Mouse (Mus musculus): ENCODE measurements around the gene Pdxp. TPM values are rescaled to one million over a fixed set of nuclear protein-coding genes. Genes with fewer than 3 reads are reported as not detected.
"Not testable (repeated sequence)": the region's sequence is repeated elsewhere in the genome, so short reads cannot be mapped to it uniquely, and the experiment has no call there.

Gene Pdxp
- polyA plus RNA-seq, 1 experiment from 2014 or later: 4.2 TPM

DNA sequence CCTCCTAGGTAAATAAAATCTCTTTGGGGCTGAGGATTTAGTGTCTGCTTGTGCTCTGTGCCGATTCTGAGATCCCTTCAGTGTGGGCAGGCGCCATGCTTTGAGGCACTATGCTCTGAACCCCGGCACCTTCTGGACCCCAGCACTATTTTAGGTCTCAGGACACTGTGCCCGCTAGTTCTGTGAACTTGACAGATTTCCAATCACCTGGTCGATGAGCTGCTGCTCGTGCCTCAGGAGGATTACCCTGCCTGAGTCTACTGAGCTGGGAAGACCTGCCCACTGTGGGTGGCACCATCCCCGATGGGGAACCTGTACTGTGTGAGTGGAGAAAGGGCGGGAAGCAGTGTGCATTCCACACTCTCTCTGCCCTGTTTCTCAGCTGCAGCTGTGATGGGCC, 38.7 kb upstream of the Pdxp start:
- H3K9me3 ChIP-seq (ENCODE audit: control insufficient read depth): no peaks in the 10 kb centered on the region
- H3K4me1 ChIP-seq (replicated peaks; ENCODE audit: control insufficient read depth, insufficient read depth, low read length): peaks cover 7% of the 10 kb centered on the region; the same call in 1 of the 2 replicates
- no peak overlapping the region for H3K4me3 ChIP-seq (ENCODE audit: low read depth, low read length)
- no peak for TF ChIP-seq CTCF (IDR thresholded peaks at IDR 0.05; ENCODE audit: low read depth)
- no peak overlapping the region for H3K9ac ChIP-seq (ENCODE audit: low read depth, low read length)
- H3K27me3 ChIP-seq (replicated peaks; ENCODE audit: control insufficient read depth, insufficient read depth, low read length): no peaks in the 10 kb centered on the region
- WGBS: 67% methylated on average over 8 of the region's 8 CpGs
- no peak overlapping the region for H3K27ac ChIP-seq (ENCODE audit: low read depth, low read length)
- H3K4me2 ChIP-seq (replicated peaks; ENCODE audit: low read depth): no peak overlapping the region
- ATAC-seq: no peak
- H3K36me3 ChIP-seq (ENCODE audit: control insufficient read depth, insufficient read depth): 0 out of 2 replicates have a peak, but pooled peaks cover 9% of the 10 kb centered on the region

DNA sequence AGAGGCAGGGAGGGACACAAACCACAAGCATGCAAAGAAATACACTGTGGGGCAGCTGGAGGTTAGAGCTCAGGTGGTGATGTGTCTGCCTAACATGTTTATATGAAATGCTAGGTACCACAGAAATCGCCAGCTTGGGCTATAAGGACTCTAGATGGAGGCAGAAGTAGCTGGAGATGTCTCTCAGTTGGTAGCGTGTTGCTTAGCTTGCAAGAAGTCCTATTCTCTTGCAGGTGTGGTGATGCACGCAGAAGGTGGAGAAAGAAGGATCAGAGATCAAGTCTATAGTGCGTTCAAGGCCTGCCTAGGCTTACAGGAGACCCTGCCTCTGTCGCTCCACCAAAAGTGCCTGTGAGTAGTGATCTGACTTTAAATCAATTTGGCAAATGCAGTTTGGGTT, 38.2 kb upstream of the Pdxp start:
- peaks cover 7% of the 10 kb centered on the region; the same call in 1 of the 2 replicates for H3K4me1 ChIP-seq (replicated peaks; ENCODE audit: control insufficient read depth, insufficient read depth, low read length)
- no peak overlapping the region for H3K4me3 ChIP-seq (ENCODE audit: low read depth, low read length)
- no peaks in the 10 kb centered on the region for H3K9me3 ChIP-seq (ENCODE audit: control insufficient read depth)
- TF ChIP-seq CTCF (IDR thresholded peaks at IDR 0.05; ENCODE audit: low read depth): no peak
- H3K27ac ChIP-seq (ENCODE audit: low read depth, low read length): no peak overlapping the region
- no peak overlapping the region for H3K9ac ChIP-seq (ENCODE audit: low read depth, low read length)
- 57% methylated on average over 5 of the region's 5 CpGs for WGBS
- no peaks in the 10 kb centered on the region for H3K27me3 ChIP-seq (replicated peaks; ENCODE audit: control insufficient read depth, insufficient read depth, low read length)
- peaks cover 11% of the 10 kb centered on the region; the same call in 1 of the 2 replicates for H3K36me3 ChIP-seq (ENCODE audit: control insufficient read depth, insufficient read depth)
- ATAC-seq: no peak
- H3K4me2 ChIP-seq (replicated peaks; ENCODE audit: low read depth): peak overlapping the region; percentile 84; the same call in 1 of the 2 replicates

DNA sequence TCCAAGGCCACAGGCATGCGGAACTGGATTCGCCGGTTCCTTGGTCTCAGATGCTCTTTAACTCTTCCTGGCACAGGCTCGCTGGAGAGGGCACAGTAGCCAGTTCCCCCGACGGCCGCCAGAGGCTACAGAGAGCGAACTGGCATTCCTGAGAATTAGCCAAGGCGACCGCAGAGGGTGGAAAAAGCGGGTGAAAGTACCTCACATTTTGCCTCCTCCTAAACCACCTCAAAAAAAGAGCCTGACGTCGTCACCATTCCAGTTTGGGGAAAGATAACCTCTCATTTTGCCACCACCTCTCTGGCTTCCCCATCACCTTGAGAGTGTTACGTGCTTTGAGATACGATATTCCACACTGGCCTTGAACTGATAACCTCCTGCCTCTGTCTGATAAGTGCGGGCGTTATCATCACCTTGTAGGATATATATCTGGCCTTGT, 37.4 kb upstream of the Pdxp start:
- Histone ChIP-seq H3K9ac (ENCODE audit: low read depth, low read length) (0 out of 2 replicates have a peak overlapping the region, but pooled peaks have one; percentile 90), H3K27ac (ENCODE audit: low read depth, low read length) (peak overlapping the region; percentile 99), H3K4me2 (replicated peaks; ENCODE audit: low read depth) (peak overlapping the region; percentile 84), H3K27me3 (replicated peaks; ENCODE audit: control insufficient read depth, insufficient read depth, low read length) (no peaks in the 10 kb centered on the region), H3K4me3 (ENCODE audit: low read depth, low read length) (peak overlapping the region; percentile 90), H3K9me3 (ENCODE audit: control insufficient read depth) (no peaks in the 10 kb centered on the region), H3K36me3 (ENCODE audit: control insufficient read depth, insufficient read depth) (peaks cover 19% of the 10 kb centered on the region), H3K4me1 (replicated peaks; ENCODE audit: control insufficient read depth, insufficient read depth, low read length) (peaks cover 7% of the 10 kb centered on the region; the same call in 1 of the 2 replicates)
- WGBS: 3% methylated on average over 17 of the region's 17 CpGs
- ATAC-seq: peak; percentile 43
- TF ChIP-seq CTCF (IDR thresholded peaks at IDR 0.05; ENCODE audit: low read depth): peak; percentile 88

DNA sequence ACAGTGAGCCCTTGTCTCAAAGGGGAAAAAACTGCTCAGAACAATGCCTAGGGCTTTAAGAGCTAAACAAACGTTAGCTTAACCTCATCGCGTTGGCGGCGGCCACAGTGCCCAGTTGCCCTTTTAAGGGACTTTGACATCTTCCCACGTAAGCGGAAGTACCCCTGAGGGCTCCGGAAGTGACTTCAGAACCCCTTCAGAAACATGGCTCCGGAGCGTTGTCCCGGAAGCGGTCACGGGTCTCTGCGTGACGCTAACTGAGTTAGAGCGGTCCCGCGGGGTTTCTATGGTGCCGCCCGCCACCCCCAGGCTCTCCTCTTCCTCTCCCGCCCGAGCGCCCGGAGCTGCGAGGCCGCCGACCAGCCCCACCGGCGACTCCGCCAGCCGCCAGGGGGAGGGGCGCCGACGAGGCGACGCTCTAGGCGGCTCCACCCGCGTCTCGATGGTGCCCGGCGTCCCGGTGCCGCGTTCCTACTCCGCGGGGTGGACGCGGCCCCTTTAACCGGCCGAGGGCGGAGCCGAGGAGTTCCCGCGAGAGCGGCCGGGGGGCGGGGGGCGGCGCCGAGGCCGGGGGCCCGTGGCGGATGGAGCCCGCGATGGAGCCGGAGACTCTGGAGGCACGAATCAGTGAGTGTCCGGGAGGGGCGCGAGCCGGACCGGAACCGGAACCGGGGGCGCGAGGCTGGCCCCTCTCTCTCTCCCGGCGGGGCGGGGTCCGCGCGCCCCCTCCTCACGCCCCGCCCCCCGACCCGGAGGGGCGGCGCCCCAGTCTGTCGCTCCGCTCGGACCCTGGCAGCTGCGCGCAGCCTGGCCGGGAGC, 36.5 kb upstream of the Pdxp start, which contains the start of gene Gga1:
Gene Gga1 (plus strand): TSS at position 200 of the 819 bp plus-strand sequence.
- 1% methylated on average over 59 of the region's 95 CpGs for WGBS
- peak; percentile 91 for ATAC-seq
- H3K9me3 ChIP-seq (ENCODE audit: control insufficient read depth): no peaks in the 10 kb centered on the region
- peak; percentile 47 for TF ChIP-seq CTCF (IDR thresholded peaks at IDR 0.05; ENCODE audit: low read depth)
- H3K9ac ChIP-seq (ENCODE audit: low read depth, low read length): peak within 1 kb of the TSS; percentile 90
- peaks cover 7% of the 10 kb centered on the region; the same call in 1 of the 2 replicates for H3K4me1 ChIP-seq (replicated peaks; ENCODE audit: control insufficient read depth, insufficient read depth, low read length)
- peak within 1 kb of the TSS; percentile 90 for H3K4me3 ChIP-seq (ENCODE audit: low read depth, low read length)
- H3K27ac ChIP-seq (ENCODE audit: low read depth, low read length): peak within 1 kb of the TSS; percentile 99
- H3K27me3 ChIP-seq (replicated peaks; ENCODE audit: control insufficient read depth, insufficient read depth, low read length): no peaks in the 10 kb centered on the region
- peaks cover 28% of the 10 kb centered on the region for H3K36me3 ChIP-seq (ENCODE audit: control insufficient read depth, insufficient read depth)
- H3K4me2 ChIP-seq (replicated peaks; ENCODE audit: low read depth): peak within 1 kb of the TSS; percentile 84

DNA sequence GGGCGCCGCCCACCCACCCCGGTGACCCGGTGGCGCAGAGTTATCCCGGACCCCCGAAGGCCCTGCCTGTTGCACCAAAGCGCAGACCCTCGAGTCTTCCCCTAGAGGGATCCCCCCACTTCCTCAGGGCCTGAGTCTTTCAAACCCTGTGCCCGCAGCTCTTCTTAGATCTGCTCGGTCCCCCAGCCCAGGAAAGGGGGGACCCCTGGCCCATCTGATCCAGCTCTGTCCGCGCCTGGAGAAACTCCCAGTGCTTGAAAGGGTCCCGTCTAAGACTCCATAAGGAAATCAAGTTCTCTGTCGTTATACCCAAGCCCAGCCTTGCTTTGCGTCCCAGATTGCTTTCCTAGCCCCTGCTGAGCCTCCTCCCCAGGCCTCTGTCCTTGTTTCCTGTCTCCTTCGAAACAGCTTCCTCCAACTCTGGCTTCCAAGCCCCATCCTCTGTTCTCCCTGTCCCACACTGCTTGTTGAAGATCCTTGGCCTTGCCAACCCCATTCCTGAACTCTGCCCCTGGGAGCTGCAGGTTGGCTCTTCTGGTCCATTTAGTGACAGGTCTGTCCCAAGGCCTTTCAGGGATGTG, 35.8 kb upstream of the Pdxp start:
- no peak for TF ChIP-seq CTCF (IDR thresholded peaks at IDR 0.05; ENCODE audit: low read depth)
- peak; percentile 9; the same call in 1 of the 2 replicates for ATAC-seq
- H3K36me3 ChIP-seq (ENCODE audit: control insufficient read depth, insufficient read depth): peaks cover 35% of the 10 kb centered on the region

DNA sequence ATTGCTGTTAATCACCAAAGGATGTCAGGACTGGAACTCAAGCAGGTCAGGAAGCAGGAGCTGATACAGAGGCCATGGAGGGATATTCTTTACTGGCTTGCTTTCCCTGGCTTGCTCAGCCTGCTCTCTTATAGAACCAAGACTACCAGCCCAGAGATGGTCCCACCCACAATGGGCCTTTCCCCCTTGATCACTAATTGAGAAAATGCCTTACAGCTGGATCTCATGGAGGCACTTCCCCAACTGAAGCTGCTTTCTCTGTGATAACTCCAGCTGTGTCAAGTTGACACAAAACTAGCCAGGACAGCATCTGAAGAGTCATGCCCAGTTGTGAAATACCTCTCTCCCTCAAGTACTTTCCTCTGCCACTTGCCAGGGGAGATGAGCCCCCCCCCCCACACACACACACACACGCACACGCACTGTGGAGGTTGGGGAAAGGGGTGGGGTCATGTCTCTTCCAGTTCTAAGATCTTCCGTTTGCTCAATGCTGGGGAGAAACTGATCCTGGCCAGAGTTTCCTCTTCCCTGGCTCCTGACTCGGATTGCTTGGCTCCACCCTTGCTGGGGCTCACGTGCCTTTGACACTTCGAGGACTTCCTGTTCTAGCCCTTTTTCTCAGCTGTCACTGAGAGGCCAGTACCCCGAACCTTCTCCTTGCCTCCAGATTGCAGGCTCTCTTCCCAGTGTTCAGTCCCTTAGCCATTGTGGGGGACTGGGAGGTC, 34.8 kb upstream of the Pdxp start:
- H3K9me3 ChIP-seq (ENCODE audit: control insufficient read depth); H3K9ac ChIP-seq (ENCODE audit: low read depth, low read length); H3K4me3 ChIP-seq (ENCODE audit: low read depth, low read length); H3K27me3 ChIP-seq (replicated peaks; ENCODE audit: control insufficient read depth, insufficient read depth, low read length); H3K4me1 ChIP-seq (replicated peaks; ENCODE audit: control insufficient read depth, insufficient read depth, low read length); ATAC-seq: not testable (repeated sequence)
- Histone ChIP-seq H3K27ac (ENCODE audit: low read depth, low read length) (peak overlapping the region; percentile 46; the same call in 1 of the 2 replicates), H3K4me2 (replicated peaks; ENCODE audit: low read depth) (peak overlapping the region; percentile 84), H3K36me3 (ENCODE audit: control insufficient read depth, insufficient read depth) (peaks cover 46% of the 10 kb centered on the region)
- WGBS: 13% methylated on average over 7 of the region's 7 CpGs

More for the DNA sequence above, 35.8 kb upstream of the Pdxp start:
- peaks cover 7% of the 10 kb centered on the region; the same call in 1 of the 2 replicates for H3K4me1 ChIP-seq (replicated peaks; ENCODE audit: control insufficient read depth, insufficient read depth, low read length)
- peak overlapping the region; percentile 90 for H3K9ac ChIP-seq (ENCODE audit: low read depth, low read length)
- peak overlapping the region; percentile 90 for H3K4me3 ChIP-seq (ENCODE audit: low read depth, low read length)
- H3K27ac ChIP-seq (ENCODE audit: low read depth, low read length): peak overlapping the region; percentile 99
- 3% methylated on average over 11 of the region's 17 CpGs for WGBS
- H3K9me3 ChIP-seq (ENCODE audit: control insufficient read depth): no peaks in the 10 kb centered on the region
- H3K27me3 ChIP-seq (replicated peaks; ENCODE audit: control insufficient read depth, insufficient read depth, low read length): no peaks in the 10 kb centered on the region
- H3K4me2 ChIP-seq (replicated peaks; ENCODE audit: low read depth): peak overlapping the region; percentile 84
